Mouse (Mus musculus): Measurements from ENCODE around the gene Vwa8.

Vwa8 gene

GRCm38 (mm10) chr14:79227955-79228354 is 379.1 kb downstream of the Vwa8 start:
- DNase-seq (ENCODE audit: low spot score) = peak; percentile 25

GRCm38 (mm10) chr14:79231677-79232076 is 382.8 kb downstream of the Vwa8 start:
- no peak for DNase-seq (ENCODE audit: low spot score)

- DNase-seq (ENCODE audit: low spot score) = no peak
These were observed 384.8 kb downstream of the Vwa8 start for GRCm38 (mm10) chr14:79233697-79234096.

GRCm38 (mm10) chr14:79234513-79234912 is 385.7 kb downstream of the Vwa8 start:
- no peak for DNase-seq (ENCODE audit: low spot score)

- no peak for DNase-seq (ENCODE audit: low spot score)
These were observed 386.3 kb downstream of the Vwa8 start for GRCm38 (mm10) chr14:79235157-79235556.

- peak; percentile 30 for DNase-seq (ENCODE audit: low spot score)
These were observed 387.4 kb downstream of the Vwa8 start for GRCm38 (mm10) chr14:79236261-79236660.

- DNase-seq (ENCODE audit: low spot score) = peak; percentile 57
These were observed 390.6 kb downstream of the Vwa8 start for GRCm38 (mm10) chr14:79239402-79239801.

GRCm38 (mm10) chr14:79241057-79241570 is 392.3 kb downstream of the Vwa8 start:
- DNase-seq (ENCODE audit: low spot score) = no peak

- no peak for DNase-seq (ENCODE audit: low spot score)
These were observed 393.0 kb downstream of the Vwa8 start for GRCm38 (mm10) chr14:79241656-79242385.

GRCm38 (mm10) chr14:79242386-79242720 is 393.5 kb downstream of the Vwa8 start:
- DNase-seq (ENCODE audit: low spot score) = no peak

- no peak for DNase-seq (ENCODE audit: low spot score)
These were observed 394.4 kb downstream of the Vwa8 start for GRCm38 (mm10) chr14:79243038-79243883.

- DNase-seq (ENCODE audit: low spot score) = no peak
These were observed 395.7 kb downstream of the Vwa8 start for GRCm38 (mm10) chr14:79244571-79244970.

GRCm38 (mm10) chr14:79251727-79252285 is 403.0 kb downstream of the Vwa8 start:
- DNase-seq (ENCODE audit: low spot score) = no peak

Data from testis, postnatal 10 days (tissue).